Mouse (Mus musculus): Measurements from ENCODE around the gene Wipf1. TPM values are rescaled to one million over a fixed set of nuclear protein-coding genes. Genes with fewer than 3 reads are reported as not detected.

Gene Wipf1
- polyA plus RNA-seq (2012; rRNA removed): 7.1 and 10.3 TPM in 2 replicates

DNA sequence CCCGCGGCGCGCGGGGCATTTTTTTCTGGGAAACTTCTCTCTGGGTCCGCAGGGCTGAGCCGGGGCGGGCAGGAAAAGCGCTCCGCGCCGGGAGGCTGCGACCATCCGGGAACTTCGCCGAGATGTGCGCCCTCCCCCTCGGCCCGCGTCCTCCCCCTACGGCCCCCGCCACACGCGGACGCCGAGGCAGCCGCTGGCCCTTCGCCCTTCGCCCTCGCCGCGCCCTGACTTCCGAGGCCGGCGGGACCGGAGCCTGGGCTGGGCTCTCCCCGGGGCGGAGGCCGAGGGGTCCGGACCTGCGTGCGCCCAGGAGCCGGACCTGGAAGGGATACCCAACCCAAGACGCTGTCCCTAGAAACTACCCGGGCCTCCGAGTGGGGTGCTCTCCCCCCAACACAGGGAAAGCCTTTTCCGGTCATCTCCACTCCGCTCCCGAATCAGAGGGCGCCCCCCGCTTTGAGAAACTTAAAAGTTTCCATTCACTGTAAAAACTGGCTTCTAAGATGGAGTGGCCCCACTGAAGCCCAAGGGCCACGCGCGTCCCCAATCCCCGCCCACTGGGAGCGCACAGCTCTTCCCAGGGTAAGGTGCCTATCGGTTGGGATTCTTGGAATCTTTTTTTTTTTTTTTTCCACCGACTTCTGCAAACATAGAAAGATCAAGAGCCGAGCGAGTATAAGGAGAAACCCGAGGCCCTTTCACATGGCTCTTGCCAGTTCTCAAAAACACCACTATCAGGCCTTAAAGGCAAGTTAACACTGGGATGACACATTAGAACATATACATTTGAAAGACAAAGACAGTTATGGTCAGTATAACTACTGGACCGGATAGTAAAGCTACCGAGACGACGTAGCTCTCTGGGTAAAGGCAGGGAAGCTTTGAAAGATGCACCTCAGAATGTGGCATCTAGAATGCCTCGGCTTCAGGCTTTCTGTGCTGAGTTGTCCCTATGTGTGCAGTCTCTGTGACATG lies at the start of gene Wipf1:
Wipf1 (minus strand) TSS at position 379 of the 975 bp plus-strand sequence.

DNA sequence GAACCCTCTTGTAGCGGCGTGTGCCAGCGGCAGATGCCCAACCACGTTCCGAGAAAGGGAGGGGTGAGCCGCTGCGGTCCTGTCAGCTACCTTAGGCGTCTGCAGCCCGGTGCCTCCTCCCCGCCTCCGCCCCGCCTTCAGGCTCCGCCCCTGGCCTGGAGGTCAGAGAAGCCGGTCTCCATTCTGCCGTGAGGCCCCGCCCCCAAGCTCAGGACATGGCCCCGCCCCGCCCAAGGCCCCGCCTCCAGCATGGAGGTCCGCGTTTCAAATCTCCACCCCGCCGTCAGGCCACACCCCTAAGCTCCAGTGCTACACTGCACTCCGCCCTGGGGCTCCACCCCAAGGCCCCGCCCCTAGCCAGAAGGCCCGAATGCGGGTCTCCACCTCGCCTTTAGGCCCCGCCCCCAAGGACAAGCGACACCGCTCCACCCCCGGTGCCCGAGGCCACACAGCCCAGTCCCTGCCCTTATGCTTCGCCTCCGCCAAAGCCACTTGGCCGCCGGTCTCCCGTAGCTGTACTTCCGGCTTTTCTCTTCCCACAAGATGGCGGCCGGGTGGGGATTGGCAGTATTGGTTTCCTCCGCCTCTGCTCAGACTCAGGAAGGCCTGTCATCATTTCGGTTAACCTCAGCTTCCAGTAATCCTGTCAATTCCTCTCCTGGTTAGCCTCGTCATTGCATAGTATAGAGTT lies 143.0 kb downstream of the Wipf1 start, which contains the start of gene Gpr155:
Gpr155 (minus strand) TSS at position 217 of the 691 bp plus-strand sequence.

Other genes with a start within 250 kb of the Wipf1 start
- gene Scrn3, start 217.1 kb downstream of the Wipf1 start, polyA plus RNA-seq (2012; rRNA removed): 13.4 and 17.9 TPM in 2 replicates
- 26.6 and 28.0 TPM in 2 replicates for gene Cir1, start 217.0 kb downstream of the Wipf1 start, polyA plus RNA-seq (2012; rRNA removed)
- 2.5 and 2.7 TPM in 2 replicates for gene Gpr155, start 143.2 kb downstream of the Wipf1 start, polyA plus RNA-seq (2012; rRNA removed)
- gene Chrna1, start 50.6 kb upstream of the Wipf1 start, polyA plus RNA-seq (2012; rRNA removed): 0.01 and 0.96 TPM in 2 replicates
- gene Chn1, start 245.6 kb upstream of the Wipf1 start, polyA plus RNA-seq (2012; rRNA removed): 111 and 120 TPM in 2 replicates

Measured in central nervous system, embryonic 11.5 days (tissue).